Mouse (Mus musculus): Measurements from ENCODE around the gene Ddah2. TPM values are rescaled to one million over a fixed set of nuclear protein-coding genes. Genes with fewer than 3 reads are reported as not detected.

Gene Ddah2
- polyA plus RNA-seq, 1 experiment from 2014 or later, result 349 TPM

GRCm38 (mm10) chr17:35071454-35071853 lies 12.6 kb downstream of the Ddah2 start:
- no peak for ATAC-seq (ENCODE audit: low FRiP score, low read depth)
- Histone ChIP-seq H3K9me3 (no peaks in the 10 kb centered on the region), H3K4me1 (replicated peaks) (no peaks in the 10 kb centered on the region), H3K27ac (replicated peaks) (no peak overlapping the region), H3K4me2 (no peak overlapping the region), H3K9ac (no peak overlapping the region), H3K27me3 (peaks cover 7% of the 10 kb centered on the region; the same call in 1 of the 2 replicates), H3K4me3 (no peak overlapping the region), H3K36me3 (no peaks in the 10 kb centered on the region)
- WGBS, result 81% methylated on average over 9 of the region's 9 CpGs

GRCm38 (mm10) chr17:35074097-35074496 lies 15.3 kb downstream of the Ddah2 start:
- H3K9me3 ChIP-seq, result no peaks in the 10 kb centered on the region
- no peak overlapping the region for H3K4me3 ChIP-seq
- H3K27ac ChIP-seq (replicated peaks), result no peak overlapping the region
- H3K4me2 ChIP-seq, result no peak overlapping the region
- H3K4me1 ChIP-seq (replicated peaks), result peaks cover 8% of the 10 kb centered on the region; the same call in 1 of the 2 replicates
- no peaks in the 10 kb centered on the region for H3K36me3 ChIP-seq
- no peak for ATAC-seq (ENCODE audit: low FRiP score, low read depth)
- H3K9ac ChIP-seq, result no peak overlapping the region
- WGBS, result 57% methylated on average over 17 of the region's 17 CpGs
- no peaks in the 10 kb centered on the region for H3K27me3 ChIP-seq

- H3K9ac ChIP-seq, result peak within 1 kb of the TSS; percentile 10; the same call in 1 of the 2 replicates
- peak within 1 kb of the TSS; percentile 49 for H3K4me2 ChIP-seq
- no peaks in the 10 kb centered on the region for H3K36me3 ChIP-seq
- no peak within 1 kb of the TSS for H3K27ac ChIP-seq (replicated peaks)
- ATAC-seq (ENCODE audit: low FRiP score, low read depth), result no peak
- H3K4me1 ChIP-seq (replicated peaks), result peaks cover 8% of the 10 kb centered on the region; the same call in 1 of the 2 replicates
- no peaks in the 10 kb centered on the region for H3K9me3 ChIP-seq
- WGBS, result 35% methylated on average over 10 of the region's 10 CpGs
- H3K4me3 ChIP-seq, result peak within 1 kb of the TSS; percentile 20
- no peaks in the 10 kb centered on the region for H3K27me3 ChIP-seq
Measured at GRCm38 (mm10) chr17:35076507-35077176, 17.8 kb downstream of the Ddah2 start, which contains the start of gene Ly6g6e. TSS of gene Ly6g6e (plus strand) at chr17:35076902.

GRCm38 (mm10) chr17:35077285-35077684 lies 18.4 kb downstream of the Ddah2 start:
- H3K4me2 ChIP-seq, result peak overlapping the region; percentile 49
- H3K9ac ChIP-seq, result no peak overlapping the region
- 0 out of 2 replicates have a peak, but pooled peaks have one; percentile 27 for ATAC-seq (ENCODE audit: low FRiP score, low read depth)
- no peaks in the 10 kb centered on the region for H3K36me3 ChIP-seq
- H3K4me3 ChIP-seq, result peak overlapping the region; percentile 20; the same call in 1 of the 2 replicates
- peaks cover 8% of the 10 kb centered on the region; the same call in 1 of the 2 replicates for H3K4me1 ChIP-seq (replicated peaks)
- H3K27ac ChIP-seq (replicated peaks), result no peak overlapping the region
- WGBS, result 27% methylated on average over 2 of the region's 2 CpGs
- no peaks in the 10 kb centered on the region for H3K27me3 ChIP-seq
- H3K9me3 ChIP-seq, result no peaks in the 10 kb centered on the region

GRCm38 (mm10) chr17:35077786-35078233 lies 19.0 kb downstream of the Ddah2 start, which contains the start of gene Ly6g6d:
TSS of gene Ly6g6d (minus strand) at chr17:35078065.
- peaks cover 8% of the 10 kb centered on the region; the same call in 1 of the 2 replicates for H3K4me1 ChIP-seq (replicated peaks)
- peak within 1 kb of the TSS; percentile 20 for H3K4me3 ChIP-seq
- H3K9me3 ChIP-seq, result no peaks in the 10 kb centered on the region
- no peaks in the 10 kb centered on the region for H3K36me3 ChIP-seq
- H3K27ac ChIP-seq (replicated peaks), result no peak within 1 kb of the TSS
- ATAC-seq (ENCODE audit: low FRiP score, low read depth), result no peak
- peak within 1 kb of the TSS; percentile 10; the same call in 1 of the 2 replicates for H3K9ac ChIP-seq
- peak within 1 kb of the TSS; percentile 49 for H3K4me2 ChIP-seq
- no peaks in the 10 kb centered on the region for H3K27me3 ChIP-seq
- 18% methylated on average over 14 of the region's 14 CpGs for WGBS

- WGBS, result 70% methylated on average over 9 of the region's 9 CpGs
- H3K36me3 ChIP-seq, result no peaks in the 10 kb centered on the region
- no peak overlapping the region for H3K4me2 ChIP-seq
- H3K9ac ChIP-seq, result no peak overlapping the region
- no peaks in the 10 kb centered on the region for H3K9me3 ChIP-seq
- H3K27ac ChIP-seq (replicated peaks), result no peak overlapping the region
- no peak overlapping the region for H3K4me3 ChIP-seq
- H3K4me1 ChIP-seq (replicated peaks), result peaks cover 8% of the 10 kb centered on the region; the same call in 1 of the 2 replicates
- no peaks in the 10 kb centered on the region for H3K27me3 ChIP-seq
- ATAC-seq (ENCODE audit: low FRiP score, low read depth), result no peak
Measured at GRCm38 (mm10) chr17:35079778-35080177, 20.9 kb downstream of the Ddah2 start.

- H3K27me3 ChIP-seq, result no peaks in the 10 kb centered on the region
- no peak overlapping the region for H3K4me2 ChIP-seq
- H3K9me3 ChIP-seq, result no peaks in the 10 kb centered on the region
- 64% methylated on average over 6 of the region's 6 CpGs for WGBS
- no peaks in the 10 kb centered on the region for H3K36me3 ChIP-seq
- H3K9ac ChIP-seq, result no peak overlapping the region
- H3K4me3 ChIP-seq, result no peak overlapping the region
- ATAC-seq (ENCODE audit: low FRiP score, low read depth), result no peak
- H3K27ac ChIP-seq (replicated peaks), result no peak overlapping the region
- H3K4me1 ChIP-seq (replicated peaks), result peaks cover 8% of the 10 kb centered on the region; the same call in 1 of the 2 replicates
Measured at GRCm38 (mm10) chr17:35080248-35080647, 21.4 kb downstream of the Ddah2 start.

GRCm38 (mm10) chr17:35080710-35081109 lies 21.9 kb downstream of the Ddah2 start:
- Histone ChIP-seq H3K9me3 (no peaks in the 10 kb centered on the region), H3K27me3 (no peaks in the 10 kb centered on the region), H3K36me3 (no peaks in the 10 kb centered on the region), H3K4me3 (no peak overlapping the region), H3K27ac (replicated peaks) (no peak overlapping the region), H3K9ac (no peak overlapping the region), H3K4me1 (replicated peaks) (peaks cover 8% of the 10 kb centered on the region; the same call in 1 of the 2 replicates), H3K4me2 (no peak overlapping the region)
- ATAC-seq (ENCODE audit: low FRiP score, low read depth), result no peak
- 66% methylated on average over 4 of the region's 4 CpGs for WGBS

GRCm38 (mm10) chr17:35082841-35083576 lies 24.2 kb downstream of the Ddah2 start:
- Histone ChIP-seq H3K27me3 (no peaks in the 10 kb centered on the region), H3K9me3 (no peaks in the 10 kb centered on the region), H3K4me3 (no peak overlapping the region), H3K9ac (no peak overlapping the region), H3K36me3 (no peaks in the 10 kb centered on the region), H3K4me1 (replicated peaks) (peaks cover under 1% of the 10 kb centered on the region; the same call in 1 of the 2 replicates), H3K4me2 (no peak overlapping the region), H3K27ac (replicated peaks) (no peak overlapping the region)
- no peak for ATAC-seq (ENCODE audit: low FRiP score, low read depth)
- WGBS, result 86% methylated on average over 16 of the region's 16 CpGs

GRCm38 (mm10) chr17:35083929-35084497 lies 25.2 kb downstream of the Ddah2 start:
- Histone ChIP-seq H3K4me2 (no peak overlapping the region), H3K27me3 (no peaks in the 10 kb centered on the region), H3K9me3 (no peaks in the 10 kb centered on the region), H3K27ac (replicated peaks) (no peak overlapping the region), H3K4me3 (no peak overlapping the region), H3K36me3 (no peaks in the 10 kb centered on the region), H3K9ac (no peak overlapping the region), H3K4me1 (replicated peaks) (no peaks in the 10 kb centered on the region)
- 91% methylated on average over 3 of the region's 3 CpGs for WGBS
- no peak for ATAC-seq (ENCODE audit: low FRiP score, low read depth)

GRCm38 (mm10) chr17:35085208-35085865 lies 26.5 kb downstream of the Ddah2 start, which contains the start of gene Ly6g6f:
TSS of gene Ly6g6f (minus strand) at chr17:35085610.
- Histone ChIP-seq H3K27me3 (no peaks in the 10 kb centered on the region), H3K36me3 (no peaks in the 10 kb centered on the region), H3K9me3 (no peaks in the 10 kb centered on the region), H3K4me2 (no peak within 1 kb of the TSS), H3K4me3 (no peak within 1 kb of the TSS), H3K9ac (no peak within 1 kb of the TSS), H3K27ac (replicated peaks) (no peak within 1 kb of the TSS), H3K4me1 (replicated peaks) (peaks cover 7% of the 10 kb centered on the region)
- ATAC-seq (ENCODE audit: low FRiP score, low read depth), result no peak
- 85% methylated on average over 7 of the region's 7 CpGs for WGBS

Data from hindbrain, embryonic 15.5 days (tissue).